Mouse (Mus musculus): ENCODE measurements around the gene Ubac2. TPM values are rescaled to one million over a fixed set of nuclear protein-coding genes. Genes with fewer than 3 reads are reported as not detected.

Ubac2 gene
- total RNA-seq, 2 experiments from 2014 or later, result 33.5 to 34.0 TPM

DNA sequence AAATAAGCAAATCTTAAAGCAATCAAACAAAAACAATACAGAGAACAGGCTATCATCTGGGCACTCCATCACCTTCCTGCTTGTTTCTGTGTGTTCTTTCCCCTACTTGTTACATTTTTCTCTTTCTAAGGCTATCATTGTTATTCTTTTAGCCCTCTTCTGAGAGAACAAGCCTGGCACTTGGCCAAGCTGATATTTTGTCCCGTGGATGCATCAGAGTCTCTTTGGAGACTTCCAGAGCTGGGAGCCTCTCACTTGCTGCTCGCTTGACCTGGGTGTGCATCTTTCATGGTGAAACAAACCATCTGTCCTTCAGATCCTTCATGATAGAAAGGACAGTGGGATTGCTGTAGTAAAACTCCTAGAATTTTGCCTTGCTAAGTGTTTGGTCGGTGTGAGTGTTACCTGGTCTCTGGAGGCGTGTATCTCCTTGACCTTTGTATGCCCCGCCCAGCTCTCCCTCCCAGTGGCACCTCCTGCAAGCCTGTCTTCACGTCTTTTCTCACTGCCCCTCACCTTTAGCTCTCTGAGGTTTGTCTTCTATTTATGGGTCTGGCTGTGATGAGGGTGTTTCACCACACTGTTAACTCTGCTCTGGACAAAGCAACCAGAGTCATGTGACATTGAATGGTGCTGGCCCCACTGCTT, 5.9 kb downstream of the Ubac2 start:
- DNase-seq (ENCODE audit: low spot score in 2 of 2), result no peak
- intact Hi-C loops (cut with DNase I), result no loop called here

DNA sequence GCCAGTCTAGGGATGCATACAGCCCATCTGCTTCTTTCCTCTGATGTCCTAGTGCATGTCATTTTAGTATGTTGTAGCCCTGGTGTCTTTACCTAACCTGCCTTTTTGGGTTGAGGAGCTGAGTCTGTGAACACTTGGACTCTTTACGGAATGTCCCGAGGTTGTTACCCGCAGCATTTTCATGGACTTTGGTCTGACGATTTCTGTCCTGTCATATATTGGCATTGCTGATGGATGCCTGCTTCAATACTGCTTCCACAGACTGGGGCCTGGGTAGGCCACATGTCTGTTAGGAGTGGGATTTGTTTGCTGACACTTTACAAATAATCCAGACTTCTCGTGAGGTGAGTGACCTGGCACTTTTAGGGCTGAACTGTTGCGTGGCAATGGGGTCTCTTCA, 15.3 kb downstream of the Ubac2 start:
- DNase-seq (ENCODE audit: low spot score in 2 of 2), result no peak
- intact Hi-C loops (cut with DNase I), result no loop called here

DNA sequence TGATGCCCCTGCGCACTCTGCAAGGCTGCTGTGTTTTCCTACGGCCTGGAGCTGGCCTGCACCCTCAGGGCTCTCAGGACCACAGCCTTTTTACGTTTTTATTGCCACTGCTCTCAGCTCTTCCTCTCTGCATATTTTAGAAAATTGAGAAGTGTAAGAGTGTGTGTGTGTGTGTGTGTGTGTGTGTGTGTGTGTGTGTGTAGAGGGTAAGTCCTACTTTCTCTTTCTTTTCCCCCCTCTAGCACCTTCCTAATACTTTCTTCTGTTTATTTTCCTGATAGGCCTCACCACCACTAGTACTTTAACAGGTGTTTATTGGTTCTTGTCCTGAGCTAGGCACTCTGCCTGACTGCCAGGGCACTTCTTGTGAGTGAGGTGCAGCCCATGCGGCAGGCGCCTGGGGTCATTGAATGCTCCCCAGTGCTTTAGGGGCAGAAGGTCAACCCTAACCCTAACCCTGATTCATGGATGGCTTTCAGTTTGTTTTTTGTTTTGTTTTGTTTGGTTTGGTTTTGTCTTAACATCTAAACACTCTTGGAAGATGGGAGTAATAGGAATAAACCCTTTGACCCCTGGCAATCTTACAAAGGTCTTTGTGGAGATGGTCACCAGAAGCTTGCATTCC, 16.2 kb downstream of the Ubac2 start:
- no peak for DNase-seq (ENCODE audit: low spot score in 2 of 2)
- intact Hi-C loops (cut with DNase I), result no loop called here

DNA sequence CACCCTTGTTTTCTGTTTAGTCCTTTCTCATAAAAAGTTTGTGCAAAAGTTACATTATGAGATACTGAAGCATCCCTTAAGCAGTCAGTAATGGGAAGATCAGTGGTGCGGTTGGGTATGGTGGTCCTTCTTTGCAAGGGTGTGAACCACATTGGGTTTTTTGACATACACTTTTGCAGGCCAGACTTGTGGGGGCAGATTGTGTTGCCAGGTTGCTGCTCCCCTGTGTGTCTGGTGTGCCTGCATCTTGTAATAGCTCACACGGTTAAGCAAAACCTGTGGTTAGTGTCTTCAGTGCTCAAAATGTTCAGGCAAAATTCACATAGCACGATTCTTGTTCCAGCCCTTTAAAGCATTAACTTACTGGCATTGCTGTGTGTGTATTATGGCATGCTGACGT, 16.9 kb downstream of the Ubac2 start:
- no peak for DNase-seq (ENCODE audit: low spot score in 2 of 2)
- intact Hi-C loops (cut with DNase I), result no loop called here

DNA sequence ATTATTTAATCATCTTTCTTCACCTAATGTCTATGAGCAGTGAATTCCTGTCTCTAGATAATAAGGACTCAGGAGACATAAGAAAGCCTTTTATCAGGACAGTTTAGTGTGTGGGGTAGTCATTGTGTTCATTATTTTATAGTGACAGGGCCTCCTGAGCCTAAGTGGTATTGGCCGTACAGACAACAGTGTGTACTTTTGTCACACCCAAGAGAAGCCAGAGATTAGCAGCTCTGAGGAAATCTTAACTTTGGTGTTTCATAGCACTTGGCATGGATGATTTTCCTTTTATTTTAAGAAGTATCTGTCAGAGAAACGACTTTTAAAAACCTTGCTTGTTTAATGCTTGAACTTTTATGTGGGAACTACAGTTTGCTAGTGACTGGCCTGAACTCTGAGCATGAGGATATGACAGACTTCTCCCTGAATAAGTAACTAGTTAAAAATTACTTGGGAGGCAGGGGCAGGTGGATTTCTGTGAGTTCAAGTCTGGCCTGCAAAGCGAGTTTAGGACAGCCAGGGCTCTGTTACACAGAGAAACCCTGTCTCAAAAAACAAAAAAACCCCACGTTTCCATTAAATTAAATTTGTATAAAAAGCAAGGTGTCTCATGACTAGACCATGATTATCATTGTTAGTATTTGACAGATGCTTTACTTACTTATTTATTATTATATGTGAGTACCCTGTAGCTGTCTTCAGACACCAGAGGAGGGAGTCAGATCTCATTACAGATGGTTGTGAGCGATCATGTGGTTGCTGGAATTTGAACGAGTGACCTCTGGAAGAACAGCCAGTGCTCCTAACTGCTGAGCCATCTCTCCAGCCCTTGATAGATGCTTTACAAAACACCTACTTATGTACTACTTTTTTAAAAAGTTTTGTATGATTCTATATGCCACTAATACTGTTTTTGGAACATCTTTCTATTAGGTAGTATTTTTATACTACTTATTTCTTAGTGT, 18.0 kb downstream of the Ubac2 start:
- DNase-seq (ENCODE audit: low spot score in 2 of 2), result no peak
- intact Hi-C loops (cut with DNase I), result no loop called here

DNA sequence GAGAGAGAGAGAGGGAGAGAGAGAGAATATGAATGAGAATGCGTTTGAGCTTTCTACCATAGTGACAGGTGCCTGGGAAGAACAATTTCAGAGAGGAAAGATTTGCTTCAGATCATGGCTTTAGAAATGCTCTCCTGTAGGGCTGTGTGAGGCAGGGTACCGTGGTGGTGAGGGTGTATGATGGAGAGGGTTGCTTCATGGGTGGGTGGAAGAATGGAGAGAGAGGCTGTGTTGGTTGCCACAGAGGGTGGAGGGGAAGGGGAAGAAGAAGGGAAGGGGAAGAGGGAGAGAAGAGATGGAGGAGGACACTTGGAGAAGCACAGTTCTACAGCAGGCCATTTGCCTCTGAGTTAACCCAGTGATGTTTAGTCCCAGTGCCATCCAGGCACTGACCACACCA, 19.4 kb downstream of the Ubac2 start:
- intact Hi-C loops (cut with DNase I), result no loop called here
- DNase-seq (ENCODE audit: low spot score in 2 of 2), result no peak

DNA sequence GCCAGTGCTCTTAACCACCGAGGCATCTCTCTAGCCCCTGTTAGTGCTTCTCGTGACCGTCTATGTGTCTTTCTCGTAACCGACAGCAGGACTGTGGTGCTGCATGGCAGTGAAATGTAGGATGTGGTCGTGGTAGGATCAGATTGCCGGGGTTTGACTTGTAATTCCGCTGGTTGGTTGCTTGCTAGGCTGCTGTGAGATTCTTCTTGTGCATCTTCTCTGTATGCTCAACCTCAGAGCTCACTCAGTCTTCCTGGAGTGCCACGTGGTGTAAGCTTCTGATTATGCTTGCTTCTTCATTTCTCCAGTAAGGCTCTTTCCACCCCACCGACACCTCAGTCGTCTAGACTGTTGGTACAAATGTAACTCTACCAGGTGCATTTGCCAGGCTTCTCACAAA, 20.1 kb downstream of the Ubac2 start:
- intact Hi-C loops (cut with DNase I), result no loop called here
- DNase-seq (ENCODE audit: low spot score in 2 of 2), result no peak

DNA sequence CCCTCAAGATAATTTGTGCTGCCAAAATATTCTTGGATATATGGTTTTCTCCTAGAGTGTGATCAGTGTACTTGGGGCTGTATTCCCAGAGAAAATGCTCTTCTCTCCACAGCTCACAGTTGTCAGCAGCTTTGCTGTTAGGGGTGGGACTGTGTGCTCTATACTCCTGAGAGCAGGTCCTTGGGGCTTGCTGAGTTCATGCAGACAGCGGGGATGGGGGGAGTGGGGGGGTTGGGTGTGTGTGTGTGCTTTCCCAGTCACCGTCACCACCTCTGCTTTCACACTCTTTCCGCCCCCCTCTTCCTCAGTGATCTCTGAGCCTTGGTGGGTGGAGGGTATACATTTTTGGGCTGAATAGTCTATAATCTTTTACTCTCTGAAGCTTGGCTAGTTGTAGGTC, 20.7 kb downstream of the Ubac2 start:
- intact Hi-C loops (cut with DNase I), result no loop called here
- DNase-seq (ENCODE audit: low spot score in 2 of 2), result no peak

DNA sequence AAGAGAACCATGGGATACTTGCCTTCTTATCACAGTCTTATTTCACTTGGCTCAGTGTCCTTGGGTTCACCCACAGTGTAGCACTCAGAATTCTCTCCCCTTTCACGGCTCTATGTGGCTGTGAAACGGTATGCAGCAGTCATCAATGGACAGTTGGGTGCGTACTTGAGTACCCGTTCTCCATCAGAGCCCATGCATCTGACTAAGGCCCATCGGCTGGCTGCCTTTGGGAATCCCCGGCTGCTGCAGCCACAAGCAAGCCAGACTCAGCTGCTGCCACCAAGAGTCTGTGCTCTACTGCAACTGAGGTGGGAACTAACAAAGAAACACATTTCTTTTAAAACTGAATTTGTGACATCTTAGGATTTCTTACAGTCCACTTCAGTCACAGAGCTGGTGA, 23.1 kb downstream of the Ubac2 start:
- intact Hi-C loops (cut with DNase I), result no loop called here
- no peak for DNase-seq (ENCODE audit: low spot score in 2 of 2)

DNA sequence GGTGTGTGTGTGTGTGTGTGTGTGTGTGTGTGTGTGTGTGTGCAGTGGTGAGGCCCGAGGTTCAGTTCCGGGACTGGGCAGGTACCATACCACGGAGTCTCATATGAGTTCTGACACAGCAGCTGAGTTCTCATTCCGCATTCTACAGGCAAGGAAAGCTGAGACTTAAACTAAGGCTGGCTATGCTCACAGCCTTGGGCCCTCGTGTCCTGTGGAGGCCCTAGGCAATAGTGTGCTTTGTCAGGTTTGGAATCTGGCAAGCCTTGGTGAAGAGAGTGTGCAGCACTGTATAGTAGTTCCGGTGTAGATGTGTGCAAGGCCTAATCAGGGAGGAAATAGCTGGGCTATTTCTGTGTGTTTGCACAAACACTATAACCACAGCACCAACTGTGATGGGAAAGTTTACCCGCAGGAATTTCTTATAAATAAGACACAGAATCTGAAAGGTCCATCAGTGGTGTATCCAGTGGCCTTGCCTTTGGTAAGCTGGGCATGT, 25.0 kb downstream of the Ubac2 start:
- intact Hi-C loops (cut with DNase I), result no loop called here
- no peak for DNase-seq (ENCODE audit: low spot score in 2 of 2)

DNA sequence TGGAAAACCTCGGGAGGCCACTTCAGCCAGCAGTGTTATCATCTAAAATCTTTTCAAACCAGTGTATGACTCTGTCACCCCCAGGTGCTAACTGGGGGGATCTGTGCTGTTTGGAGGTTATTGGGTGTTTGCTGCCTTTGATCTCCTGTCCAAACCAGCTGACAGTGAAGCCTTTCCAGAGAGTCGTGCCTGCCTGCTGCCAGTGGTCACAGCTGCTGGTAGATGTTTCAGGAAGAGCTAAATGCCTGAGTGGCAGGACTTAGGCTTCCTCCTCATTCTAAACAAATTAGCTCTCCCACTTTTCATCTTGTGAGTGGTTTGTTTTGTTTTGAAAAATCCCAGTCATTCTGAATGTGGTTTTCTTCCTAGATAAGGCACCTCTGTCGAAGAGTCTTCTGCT, 26.3 kb downstream of the Ubac2 start:
- intact Hi-C loops (cut with DNase I), result no loop called here
- no peak for DNase-seq (ENCODE audit: low spot score in 2 of 2)

DNA sequence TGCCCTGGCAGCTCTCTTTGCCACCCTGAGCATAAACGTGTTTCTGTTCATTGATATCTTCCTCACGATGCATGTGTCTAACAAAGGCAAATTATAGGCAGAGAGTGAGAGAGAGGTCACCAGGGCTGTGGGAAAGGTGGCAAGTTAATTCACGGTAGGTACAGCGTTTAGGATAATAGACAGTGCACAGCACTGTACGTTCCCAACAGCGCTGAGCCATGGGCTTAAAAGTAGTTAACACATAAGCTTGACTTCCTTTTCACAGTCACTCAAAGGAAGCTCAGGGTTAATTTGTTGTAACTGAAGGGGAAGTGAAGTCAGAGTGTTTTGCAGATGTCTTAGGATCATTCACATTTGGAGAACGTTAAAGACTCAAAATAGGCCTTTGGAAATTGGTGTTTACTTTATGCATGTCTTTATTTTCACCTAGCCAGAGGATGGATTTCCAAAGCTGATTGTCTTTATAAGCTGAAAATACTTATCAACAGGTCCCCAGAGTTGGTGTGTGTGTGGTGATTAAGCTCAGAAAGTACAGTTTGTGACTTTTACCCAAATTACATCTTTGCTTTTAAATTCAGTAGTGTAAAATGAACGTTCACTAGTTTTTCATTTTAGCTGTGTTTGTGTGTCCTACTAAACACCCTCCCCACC, 28.0 kb downstream of the Ubac2 start:
- no peak for DNase-seq (ENCODE audit: low spot score in 2 of 2)
- intact Hi-C loops (cut with DNase I), result no loop called here

DNA sequence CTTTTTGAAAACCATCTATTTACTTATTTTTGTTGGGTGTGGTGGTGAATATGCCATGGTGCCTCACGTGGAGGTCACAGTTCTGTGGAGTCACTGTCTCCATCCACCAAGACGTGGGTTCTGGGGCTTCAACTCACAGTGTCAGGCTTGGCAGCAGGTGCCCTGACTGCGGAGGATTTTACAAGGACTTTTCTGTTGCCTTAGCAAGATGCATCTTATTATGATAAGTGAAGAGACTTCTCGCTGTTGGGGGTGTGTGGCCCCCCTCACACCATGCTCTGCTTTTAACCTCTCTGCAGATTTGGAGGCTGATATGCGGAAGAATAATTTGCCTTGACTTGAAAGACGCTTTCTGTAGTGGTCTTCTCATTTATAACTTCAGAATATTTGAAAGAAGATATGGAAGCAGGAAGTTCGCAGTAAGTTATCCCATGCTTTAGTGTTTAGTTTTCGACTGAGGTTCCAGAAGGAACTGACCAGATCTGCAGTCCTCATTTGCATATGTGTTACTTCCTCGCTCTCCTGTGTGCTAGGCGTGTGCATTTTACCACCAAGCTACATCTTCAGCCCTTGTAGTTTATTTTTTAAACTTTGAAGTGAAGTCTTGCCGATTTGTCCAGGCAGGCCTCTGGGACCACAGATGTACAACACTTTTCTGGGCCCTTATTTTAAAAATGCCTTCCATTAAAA, 28.7 kb downstream of the Ubac2 start:
- no peak for DNase-seq (ENCODE audit: low spot score in 2 of 2)
- intact Hi-C loops (cut with DNase I), result no loop called here

DNA sequence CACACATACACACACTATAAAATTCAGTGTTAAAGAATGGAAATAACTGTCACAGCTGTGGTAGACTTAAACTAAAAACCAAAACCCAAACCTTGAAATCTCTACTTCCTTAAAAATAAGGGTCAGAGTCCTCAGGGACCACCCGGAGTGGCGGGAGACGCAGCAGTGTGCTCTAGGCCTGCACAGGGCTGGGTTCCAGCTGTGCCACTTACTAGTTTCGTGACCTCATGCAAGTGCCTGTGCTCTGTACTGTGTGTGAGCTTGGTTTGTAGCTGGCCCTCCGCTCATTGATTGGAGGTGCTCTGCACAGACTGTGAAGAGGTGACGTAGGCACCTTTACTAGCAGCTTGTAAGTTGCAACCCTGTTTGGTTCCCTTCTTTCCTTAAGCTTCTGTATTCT, 31.4 kb downstream of the Ubac2 start:
- intact Hi-C loops (cut with DNase I), result no loop called here
- no peak for DNase-seq (ENCODE audit: low spot score in 2 of 2)

DNA sequence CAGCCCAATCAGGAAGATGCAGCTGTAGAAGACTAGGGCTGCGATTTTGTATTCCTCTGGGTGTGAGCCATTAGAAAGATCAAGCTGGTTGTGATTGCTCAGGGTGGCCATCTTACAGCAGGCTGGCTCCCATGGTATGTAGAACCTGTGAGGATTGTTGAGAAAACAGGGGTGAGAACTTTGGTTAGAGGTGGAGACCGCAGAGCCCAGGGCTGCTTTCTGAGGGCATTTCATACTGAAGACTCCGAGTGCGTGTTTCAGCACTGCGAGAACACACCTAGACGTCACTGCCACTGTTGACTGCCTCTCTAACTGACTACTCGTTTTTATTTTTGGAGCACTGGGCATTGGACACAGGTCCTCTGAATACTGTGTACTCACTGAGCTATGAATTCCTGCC, 34.1 kb downstream of the Ubac2 start:
- DNase-seq (ENCODE audit: low spot score in 2 of 2), result no peak
- intact Hi-C loops (cut with DNase I), result no loop called here

DNA sequence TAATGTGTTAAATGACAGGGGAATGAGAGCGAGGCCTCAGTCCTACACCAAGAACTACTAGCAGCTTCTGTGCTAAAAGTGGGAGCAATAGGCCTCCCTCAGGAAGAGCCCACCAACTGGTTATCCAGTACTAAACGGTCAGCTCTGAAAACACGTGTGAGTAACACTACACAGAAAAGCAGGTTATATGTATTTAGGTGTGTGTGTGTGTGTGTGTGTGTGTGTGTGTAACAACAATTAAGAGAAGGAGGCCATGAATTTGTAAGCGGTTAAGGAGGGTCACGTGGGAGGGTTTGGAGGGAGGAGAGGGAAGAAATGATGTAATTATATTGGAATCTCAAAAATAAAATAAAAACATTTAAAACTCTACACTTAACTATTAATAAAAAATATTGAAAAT, 36.7 kb downstream of the Ubac2 start:
- intact Hi-C loops (cut with DNase I), result no loop called here
- DNase-seq (ENCODE audit: low spot score in 2 of 2), result no peak

DNA sequence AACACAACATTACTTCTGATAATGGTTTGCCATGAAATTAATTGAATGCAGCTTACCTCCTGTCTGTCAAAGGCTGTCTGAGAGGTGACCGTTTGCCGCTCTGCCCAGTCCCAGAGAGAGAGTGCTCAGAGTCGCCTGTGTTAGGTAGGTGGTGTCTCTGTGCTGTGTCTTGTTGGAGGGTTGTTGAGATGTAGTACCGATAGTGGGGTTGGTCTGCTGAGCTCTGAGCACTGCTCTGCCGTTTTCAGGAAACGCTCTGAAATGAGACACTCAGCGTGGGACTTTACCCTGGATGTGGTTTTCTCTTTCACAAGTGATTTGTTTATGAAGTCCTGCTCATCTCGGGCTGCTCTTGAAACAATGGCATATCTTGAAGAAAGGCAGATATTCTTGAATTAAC, 37.2 kb downstream of the Ubac2 start, which contains the start of gene Gpr18:
TSS of gene Gpr18 (minus strand) at position 161 of the 400 bp plus-strand sequence.
- intact Hi-C loops (cut with DNase I), result no loop called here
- DNase-seq (ENCODE audit: low spot score in 2 of 2), result no peak

DNA sequence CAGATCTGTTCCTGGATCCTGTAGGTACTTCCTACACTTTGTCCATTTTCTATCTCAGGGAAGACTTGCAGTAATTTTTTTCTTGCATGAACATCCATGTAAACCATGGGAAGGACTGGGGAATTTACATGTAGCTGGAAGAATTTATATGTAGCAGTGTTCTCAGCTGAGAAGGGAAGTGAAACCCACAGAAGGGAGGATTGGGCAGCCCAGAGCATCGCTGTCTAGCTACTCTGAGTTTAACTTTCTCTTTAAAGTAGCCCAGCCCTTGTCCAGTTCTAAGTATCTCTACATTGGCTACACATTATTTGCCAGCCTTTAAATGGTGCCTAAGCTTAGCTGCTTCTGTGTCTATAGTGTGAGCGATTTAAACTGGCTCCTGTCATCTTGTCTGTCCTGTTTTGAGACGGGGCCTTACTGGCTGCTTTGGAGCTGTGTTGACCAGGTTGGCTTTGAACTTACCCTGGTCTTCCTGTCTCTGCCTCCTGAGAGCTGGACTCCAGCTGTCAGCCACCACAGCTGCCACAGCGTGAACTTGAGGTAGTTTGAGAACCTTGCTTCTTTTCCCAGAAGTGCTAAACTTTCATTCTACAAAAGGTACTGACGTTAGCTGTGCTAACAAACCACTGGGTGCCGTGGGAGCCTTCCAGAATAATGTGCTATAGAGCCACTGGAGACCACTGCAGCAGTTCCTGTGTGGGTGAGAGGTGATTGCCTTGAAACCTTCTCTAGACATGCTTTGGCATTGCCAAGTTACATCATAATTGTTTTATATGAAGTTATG, 38.1 kb downstream of the Ubac2 start:
- intact Hi-C loops (cut with DNase I), result no loop called here
- no peak for DNase-seq (ENCODE audit: low spot score in 2 of 2)

DNA sequence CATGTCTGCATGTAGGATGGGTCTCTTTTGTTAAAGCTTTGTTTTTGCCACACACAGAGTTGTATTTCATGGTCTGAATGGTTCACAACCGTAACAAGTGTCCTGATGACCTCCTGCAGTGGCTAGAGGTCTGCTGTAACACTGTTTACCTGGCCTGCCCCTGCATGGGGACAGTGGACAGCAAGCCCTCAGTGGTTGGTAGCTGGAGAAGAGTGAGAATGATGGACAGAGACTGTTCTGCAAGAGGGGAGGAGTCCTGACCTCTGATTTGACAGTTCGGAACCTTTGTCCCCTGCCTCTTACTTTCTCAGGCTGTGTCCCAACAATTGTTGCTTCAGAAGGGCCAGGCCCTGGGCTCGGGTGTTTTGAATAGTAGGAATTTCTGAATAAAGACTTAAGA, 39.8 kb downstream of the Ubac2 start:
- intact Hi-C loops (cut with DNase I), result no loop called here

More for the DNA sequence above, 39.8 kb downstream of the Ubac2 start:
- DNase-seq (ENCODE audit: low spot score in 2 of 2), result no peak
